In the genomic region with DNA sequence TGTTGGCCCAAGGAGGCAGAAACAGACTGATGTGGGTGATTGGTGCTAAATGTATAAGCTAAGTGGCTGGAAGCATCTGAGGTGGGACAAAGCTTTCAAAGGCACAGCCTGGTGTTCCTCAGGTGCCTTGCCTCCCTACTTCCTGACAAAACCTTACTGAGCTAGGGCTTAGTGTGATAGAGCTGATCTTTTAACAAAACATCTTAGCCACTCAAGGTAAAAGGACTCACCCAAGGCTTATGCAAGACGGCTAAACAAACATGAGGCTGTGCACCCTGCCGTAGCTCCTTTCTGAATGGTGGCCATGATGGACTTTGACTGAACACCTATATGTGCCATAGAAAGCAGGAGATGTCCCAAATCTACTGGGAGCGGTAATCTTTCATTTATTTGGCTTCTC, we compare ENCODE assay signal across 9 mouse cellular contexts.
"Had no signal": no experiment of that assay in that cellular context is flagged by ENCODE, and none has a peak within 500 bp of the region (broad histone marks: within the 10 kb centered on the region; RNA-seq: fewer than 3 reads in every experiment).

No protein-coding gene starts in this region.

- H3K4me2 ChIP-seq: limb, embryonic 15.5 days; liver, embryonic 15.5 days; lung, embryonic 15.5 days; midbrain, embryonic 12.5 days had no signal

- H3K27ac ChIP-seq: hindbrain, postnatal 0 days; limb, embryonic 15.5 days; liver, embryonic 15.5 days; lung, embryonic 15.5 days; midbrain, embryonic 12.5 days had no signal

- DNase-seq: right cerebral cortex, postnatal 14 days; thymus, adult 2 months; thymus, postnatal 25 days had no signal

- H3K9me3 ChIP-seq: limb, embryonic 15.5 days; liver, embryonic 15.5 days; lung, embryonic 15.5 days; midbrain, embryonic 12.5 days had no signal

- ATAC-seq: hindbrain, postnatal 0 days; midbrain, embryonic 16.5 days had no signal

- H3K9ac ChIP-seq: limb, embryonic 15.5 days; liver, embryonic 15.5 days; lung, embryonic 15.5 days; midbrain, embryonic 12.5 days had no signal

- H3K27me3 ChIP-seq: limb, embryonic 15.5 days; liver, embryonic 15.5 days; lung, embryonic 15.5 days; midbrain, embryonic 12.5 days had no signal

- H3K4me3 ChIP-seq: limb, embryonic 15.5 days; liver, embryonic 15.5 days; lung, embryonic 15.5 days; midbrain, embryonic 12.5 days had no signal

- H3K4me1 ChIP-seq: limb, embryonic 15.5 days; liver, embryonic 15.5 days; midbrain, embryonic 12.5 days had no signal

- H3K36me3 ChIP-seq: limb, embryonic 15.5 days; liver, embryonic 15.5 days; lung, embryonic 15.5 days; midbrain, embryonic 12.5 days had no signal
